Mouse (Mus musculus): ENCODE measurements around the gene Anapc15. TPM values are rescaled to one million over a fixed set of nuclear protein-coding genes. Genes with fewer than 3 reads are reported as not detected.
A peak's percentile ranks its signal among the peaks of the same experiment; 100 is the strongest.
"Not testable (repeated sequence)": the region's sequence is repeated elsewhere in the genome, so short reads cannot be mapped to it uniquely, and the experiment has no call there.

Gene Anapc15
- polyA plus RNA-seq, 1 experiment, result 103 TPM

- H3K4me3 ChIP-seq (ENCODE audit: control insufficient read depth, insufficient read depth, low read length), result no peak overlapping the region
- no peaks in the 10 kb centered on the region; the same call in 1 of the 2 replicates for H3K4me1 ChIP-seq (replicated peaks; ENCODE audit: control insufficient read depth, insufficient read depth, low read length)
- H3K27me3 ChIP-seq (ENCODE audit: control insufficient read depth, insufficient read depth, low read length), result no peaks in the 10 kb centered on the region
- H3K27ac ChIP-seq (ENCODE audit: control insufficient read depth, insufficient read depth, low read length), result no peak overlapping the region
- peaks cover 23% of the 10 kb centered on the region for H3K36me3 ChIP-seq (ENCODE audit: control insufficient read depth, insufficient read depth, low read length)
- WGBS, result 77% methylated on average over 3 of the region's 3 CpGs
- TF ChIP-seq CTCF (IDR thresholded peaks at IDR 0.05; ENCODE audit: borderline replicate concordance, control insufficient read depth, extremely low read depth, insufficient read depth, low read length, poor library complexity) (no peak), POLR2A (IDR thresholded peaks at IDR 0.05; ENCODE audit: control insufficient read depth, extremely low read depth, insufficient read depth, low read length, poor library complexity) (no peak)
- no peak for DNase-seq
Measured at GRCm38 (mm10) chr7:101911982-101912381, 48.5 kb downstream of the Anapc15 start.

- TF ChIP-seq POLR2A (IDR thresholded peaks at IDR 0.05; ENCODE audit: control insufficient read depth, extremely low read depth, insufficient read depth, low read length, poor library complexity), result no peak
- no peak for TF ChIP-seq CTCF (IDR thresholded peaks at IDR 0.05; ENCODE audit: borderline replicate concordance, control insufficient read depth, extremely low read depth, insufficient read depth, low read length, poor library complexity)
- Histone ChIP-seq H3K4me3 (ENCODE audit: control insufficient read depth, insufficient read depth, low read length) (no peak overlapping the region), H3K36me3 (ENCODE audit: control insufficient read depth, insufficient read depth, low read length) (peaks cover 4% of the 10 kb centered on the region), H3K27ac (ENCODE audit: control insufficient read depth, insufficient read depth, low read length) (no peak overlapping the region), H3K4me1 (replicated peaks; ENCODE audit: control insufficient read depth, insufficient read depth, low read length) (no peaks in the 10 kb centered on the region), H3K27me3 (ENCODE audit: control insufficient read depth, insufficient read depth, low read length) (no peaks in the 10 kb centered on the region)
- peak; percentile 56 for DNase-seq
- WGBS, result 42% methylated on average over 1 of the region's 1 CpGs
Measured at GRCm38 (mm10) chr7:101918071-101918470, 54.6 kb downstream of the Anapc15 start.

- H3K4me3 ChIP-seq (ENCODE audit: control insufficient read depth, insufficient read depth, low read length); H3K4me1 ChIP-seq (replicated peaks; ENCODE audit: control insufficient read depth, insufficient read depth, low read length); H3K27ac ChIP-seq (ENCODE audit: control insufficient read depth, insufficient read depth, low read length); DNase-seq; H3K27me3 ChIP-seq (ENCODE audit: control insufficient read depth, insufficient read depth, low read length); H3K36me3 ChIP-seq (ENCODE audit: control insufficient read depth, insufficient read depth, low read length): not testable (repeated sequence)
Measured at GRCm38 (mm10) chr7:101925892-101926291, 62.4 kb downstream of the Anapc15 start.

- WGBS, result 94% methylated on average over 3 of the region's 3 CpGs
- DNase-seq, result no peak
- Histone ChIP-seq H3K27me3 (ENCODE audit: control insufficient read depth, insufficient read depth, low read length) (no peaks in the 10 kb centered on the region), H3K4me3 (ENCODE audit: control insufficient read depth, insufficient read depth, low read length) (no peak overlapping the region), H3K36me3 (ENCODE audit: control insufficient read depth, insufficient read depth, low read length) (no peaks in the 10 kb centered on the region), H3K27ac (ENCODE audit: control insufficient read depth, insufficient read depth, low read length) (no peak overlapping the region), H3K4me1 (replicated peaks; ENCODE audit: control insufficient read depth, insufficient read depth, low read length) (no peaks in the 10 kb centered on the region)
- no peak for TF ChIP-seq CTCF (IDR thresholded peaks at IDR 0.05; ENCODE audit: borderline replicate concordance, control insufficient read depth, extremely low read depth, insufficient read depth, low read length, poor library complexity)
- TF ChIP-seq POLR2A (IDR thresholded peaks at IDR 0.05; ENCODE audit: control insufficient read depth, extremely low read depth, insufficient read depth, low read length, poor library complexity), result no peak
Measured at GRCm38 (mm10) chr7:101928093-101928492, 64.6 kb downstream of the Anapc15 start.

GRCm38 (mm10) chr7:101932551-101932950, 69.0 kb downstream of the Anapc15 start:
- H3K36me3 ChIP-seq (ENCODE audit: control insufficient read depth, insufficient read depth, low read length), result no peaks in the 10 kb centered on the region
- TF ChIP-seq CTCF (IDR thresholded peaks at IDR 0.05; ENCODE audit: borderline replicate concordance, control insufficient read depth, extremely low read depth, insufficient read depth, low read length, poor library complexity), result no peak
- TF ChIP-seq POLR2A (IDR thresholded peaks at IDR 0.05; ENCODE audit: control insufficient read depth, extremely low read depth, insufficient read depth, low read length, poor library complexity), result no peak
- 0 out of 2 replicates have a peak, but pooled peaks cover 2% of the 10 kb centered on the region for H3K4me1 ChIP-seq (replicated peaks; ENCODE audit: control insufficient read depth, insufficient read depth, low read length)
- H3K27ac ChIP-seq (ENCODE audit: control insufficient read depth, insufficient read depth, low read length), result no peak overlapping the region
- 89% methylated on average over 1 of the region's 1 CpGs for WGBS
- no peaks in the 10 kb centered on the region for H3K27me3 ChIP-seq (ENCODE audit: control insufficient read depth, insufficient read depth, low read length)
- DNase-seq, result no peak
- H3K4me3 ChIP-seq (ENCODE audit: control insufficient read depth, insufficient read depth, low read length), result no peak overlapping the region

GRCm38 (mm10) chr7:101933300-101933699, 69.8 kb downstream of the Anapc15 start:
- 0 out of 2 replicates have a peak, but pooled peaks cover 2% of the 10 kb centered on the region for H3K4me1 ChIP-seq (replicated peaks; ENCODE audit: control insufficient read depth, insufficient read depth, low read length)
- peak overlapping the region; percentile 20; the same call in 1 of the 2 replicates for H3K27ac ChIP-seq (ENCODE audit: control insufficient read depth, insufficient read depth, low read length)
- WGBS, result 4% methylated on average over 15 of the region's 15 CpGs
- TF ChIP-seq CTCF (IDR thresholded peaks at IDR 0.05; ENCODE audit: borderline replicate concordance, control insufficient read depth, extremely low read depth, insufficient read depth, low read length, poor library complexity) (no peak), POLR2A (IDR thresholded peaks at IDR 0.05; ENCODE audit: control insufficient read depth, extremely low read depth, insufficient read depth, low read length, poor library complexity) (no peak)
- H3K36me3 ChIP-seq (ENCODE audit: control insufficient read depth, insufficient read depth, low read length), result no peaks in the 10 kb centered on the region
- peak overlapping the region; percentile 83 for H3K4me3 ChIP-seq (ENCODE audit: control insufficient read depth, insufficient read depth, low read length)
- H3K27me3 ChIP-seq (ENCODE audit: control insufficient read depth, insufficient read depth, low read length), result no peaks in the 10 kb centered on the region
- no peak for DNase-seq

GRCm38 (mm10) chr7:101933751-101934240, 70.3 kb downstream of the Anapc15 start, which contains the start of the genes Lrrc51 and Numa1:
Lrrc51 (minus strand) TSS chr7:101933895.
Numa1 (plus strand) TSS chr7:101934111.
- 0 out of 2 replicates have a peak, but pooled peaks cover 2% of the 10 kb centered on the region for H3K4me1 ChIP-seq (replicated peaks; ENCODE audit: control insufficient read depth, insufficient read depth, low read length)
- peak within 1 kb of the TSS; percentile 83 for H3K4me3 ChIP-seq (ENCODE audit: control insufficient read depth, insufficient read depth, low read length)
- DNase-seq, result peak; percentile 97
- H3K27ac ChIP-seq (ENCODE audit: control insufficient read depth, insufficient read depth, low read length), result peak within 1 kb of the TSS; percentile 20; the same call in 1 of the 2 replicates
- WGBS, result under 1% methylated on average over 40 of the region's 40 CpGs
- no peaks in the 10 kb centered on the region for H3K27me3 ChIP-seq (ENCODE audit: control insufficient read depth, insufficient read depth, low read length)
- no peaks in the 10 kb centered on the region for H3K36me3 ChIP-seq (ENCODE audit: control insufficient read depth, insufficient read depth, low read length)
- peak; percentile 29; the same call in 1 of the 2 replicates for TF ChIP-seq CTCF (IDR thresholded peaks at IDR 0.05; ENCODE audit: borderline replicate concordance, control insufficient read depth, extremely low read depth, insufficient read depth, low read length, poor library complexity)
- peak; percentile 50; the same call in 1 of the 2 replicates for TF ChIP-seq POLR2A (IDR thresholded peaks at IDR 0.05; ENCODE audit: control insufficient read depth, extremely low read depth, insufficient read depth, low read length, poor library complexity)

Data from thymus, adult 2 months (tissue).